ENCODE assay signal across 12 mouse cellular contexts in the genomic region with DNA sequence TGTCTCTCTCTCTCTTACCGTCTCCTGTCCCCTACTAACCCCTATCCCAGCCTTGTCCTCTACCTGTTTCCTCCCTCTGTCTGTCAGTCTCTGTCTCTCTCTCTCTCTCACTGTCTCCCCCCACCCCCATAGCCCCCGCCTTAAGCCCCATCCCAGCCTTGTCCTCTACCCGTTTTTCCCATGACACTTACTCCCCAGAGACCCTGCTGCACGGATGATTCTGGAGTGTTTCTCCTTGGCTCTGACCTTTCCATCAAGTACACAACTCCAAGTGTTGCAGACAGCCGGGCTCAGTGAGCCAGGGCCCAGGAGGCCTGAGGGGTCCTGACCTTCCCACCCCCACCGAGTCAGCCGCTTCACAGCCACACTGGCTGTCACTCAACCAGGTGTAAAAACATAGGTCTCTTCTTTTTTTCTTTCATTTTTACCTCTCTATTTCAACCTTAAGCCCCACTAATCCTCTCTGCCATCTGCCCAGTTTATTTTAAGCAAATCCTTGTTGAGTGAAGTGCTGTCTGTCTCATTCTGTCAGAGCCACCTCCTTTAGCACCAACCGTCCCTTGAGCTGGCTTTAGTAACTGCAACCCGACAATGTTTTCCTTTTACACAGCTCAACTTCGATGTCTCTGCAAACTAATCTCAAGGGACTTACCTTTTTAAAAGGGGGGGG. TPM values are rescaled to one million over a fixed set of nuclear protein-coding genes. Genes with fewer than 3 reads are reported as not detected.
DNase-seq lines count a peak whose midpoint lies in the region; ATAC-seq and TF ChIP-seq lines count a peak whose summit lies in the region.
"Had no signal": no experiment of that assay in that cellular context is flagged by ENCODE, and none has a peak within 500 bp of the region (broad histone marks: within the 10 kb centered on the region; RNA-seq: fewer than 3 reads in every experiment).

No protein-coding gene starts in this region.

- H3ac ChIP-seq in myocyte (ENCODE audit: control insufficient read depth, insufficient read length) = no peak overlapping the region

- peaks cover 6% of the 10 kb centered on the region; the same call in 1 of the 2 replicates for H3K4me1 ChIP-seq in heart, postnatal 0 days (ENCODE audit: control insufficient read depth, insufficient read depth)
- no peaks in the 10 kb centered on the region for H3K4me1 ChIP-seq in embryonic facial prominence, embryonic 11.5 days (ENCODE audit: control insufficient read depth, insufficient read depth, low read length)
- peaks cover 10% of the 10 kb centered on the region; the same call in 1 of the 2 replicates for H3K4me1 ChIP-seq in neural tube, embryonic 15.5 days
- H3K4me1 ChIP-seq in liver, embryonic 11.5 days (replicated peaks; ENCODE audit: control insufficient read depth, insufficient read depth, low read length) = no peaks in the 10 kb centered on the region

- intact Hi-C loops in heart, postnatal 14 days (cut with DNase I) = no loop called here

- no peak overlapping the region for H3K9ac ChIP-seq in heart, postnatal 0 days (replicated peaks; ENCODE audit: low read depth, low read length)
- H3K9ac ChIP-seq in embryonic facial prominence, embryonic 11.5 days (replicated peaks; ENCODE audit: low read length) = no peak overlapping the region
- H3K9ac ChIP-seq in neural tube, embryonic 15.5 days (replicated peaks) = no peak overlapping the region
- H3K9ac ChIP-seq in liver, embryonic 11.5 days (ENCODE audit: low read depth, low read length) = no peak overlapping the region
- H3K9ac ChIP-seq: liver, embryonic 13.5 days had no signal

- H3K27ac ChIP-seq in heart, postnatal 0 days (ENCODE audit: low read depth) = no peak overlapping the region
- no peak overlapping the region for H3K27ac ChIP-seq in embryonic facial prominence, embryonic 11.5 days (replicated peaks; ENCODE audit: low read depth, low read length)
- no peak overlapping the region for H3K27ac ChIP-seq in neural tube, embryonic 15.5 days (replicated peaks)
- H3K27ac ChIP-seq in liver, embryonic 11.5 days (ENCODE audit: low read depth, low read length) = no peak overlapping the region
- H3K27ac ChIP-seq: liver, embryonic 13.5 days had no signal

- TF ChIP-seq EP300 in heart, postnatal 0 days (IDR thresholded peaks at IDR 0.05; ENCODE audit: low read depth) = no peak

- H3K9me3 ChIP-seq in heart, postnatal 0 days (replicated peaks; ENCODE audit: control insufficient read depth, low read length) = no peaks in the 10 kb centered on the region
- H3K9me3 ChIP-seq in embryonic facial prominence, embryonic 11.5 days (replicated peaks; ENCODE audit: control insufficient read depth, low read length) = no peaks in the 10 kb centered on the region
- no peaks in the 10 kb centered on the region for H3K9me3 ChIP-seq in neural tube, embryonic 15.5 days (replicated peaks)
- no peaks in the 10 kb centered on the region for H3K9me3 ChIP-seq in liver, embryonic 11.5 days (ENCODE audit: control insufficient read depth, low read length)
- H3K9me3 ChIP-seq: liver, embryonic 13.5 days had no signal

- H3K79me2 ChIP-seq in myocyte (ENCODE audit: control insufficient read depth, insufficient read depth) = peaks cover 30% of the 10 kb centered on the region

- peak overlapping the region; percentile 21; the same call in 1 of the 2 replicates for H3K4me2 ChIP-seq in heart, postnatal 0 days (ENCODE audit: low read depth, low read length)
- no peak overlapping the region for H3K4me2 ChIP-seq in embryonic facial prominence, embryonic 11.5 days (ENCODE audit: low read depth, low read length)
- H3K4me2 ChIP-seq in myocyte (ENCODE audit: low read depth) = peak overlapping the region; percentile 93
- no peak overlapping the region for H3K4me2 ChIP-seq in neural tube, embryonic 15.5 days
- H3K4me2 ChIP-seq in liver, embryonic 11.5 days = no peak overlapping the region
- H3K4me2 ChIP-seq: liver, embryonic 13.5 days had no signal

- H3K36me3 ChIP-seq in heart, postnatal 0 days (replicated peaks; ENCODE audit: control insufficient read depth, insufficient read depth, low read length) = no peaks in the 10 kb centered on the region
- no peaks in the 10 kb centered on the region for H3K36me3 ChIP-seq in embryonic facial prominence, embryonic 11.5 days (replicated peaks; ENCODE audit: control insufficient read depth, insufficient read depth, low read depth, low read length)
- H3K36me3 ChIP-seq in myocyte (ENCODE audit: control insufficient read depth, insufficient read depth) = peaks cover 8% of the 10 kb centered on the region
- H3K36me3 ChIP-seq in neural tube, embryonic 15.5 days = no peaks in the 10 kb centered on the region
- H3K36me3 ChIP-seq in liver, embryonic 11.5 days (ENCODE audit: control insufficient read depth, insufficient read depth, low read length) = no peaks in the 10 kb centered on the region
- H3K36me3 ChIP-seq: liver, embryonic 13.5 days had no signal

- H3K27me3 ChIP-seq in heart, postnatal 0 days (ENCODE audit: control insufficient read depth, insufficient read depth, low read length) = no peaks in the 10 kb centered on the region
- H3K27me3 ChIP-seq in embryonic facial prominence, embryonic 11.5 days (ENCODE audit: control insufficient read depth, insufficient read depth, low read length) = no peaks in the 10 kb centered on the region
- no peaks in the 10 kb centered on the region for H3K27me3 ChIP-seq in myocyte (ENCODE audit: control insufficient read depth, insufficient read depth, insufficient read length)
- no peaks in the 10 kb centered on the region for H3K27me3 ChIP-seq in neural tube, embryonic 15.5 days (replicated peaks)
- H3K27me3 ChIP-seq in liver, embryonic 11.5 days (replicated peaks; ENCODE audit: control insufficient read depth, insufficient read depth, low read length) = no peaks in the 10 kb centered on the region
- H3K27me3 ChIP-seq: liver, embryonic 13.5 days; megakaryocyte, embryonic 14.5 days had no signal

- ATAC-seq in cerebellum, adult (ENCODE audit: insufficient number of reproducible peaks, low FRiP score, low TSS enrichment) = no peak
- peak; percentile 49; the same call in 1 of the 2 replicates for ATAC-seq in heart, postnatal 0 days (ENCODE audit: insufficient read depth, low read depth)
- ATAC-seq in embryonic facial prominence, embryonic 11.5 days (replicated peaks; ENCODE audit: insufficient number of reproducible peaks, low FRiP score, low TSS enrichment, low read depth) = peak; percentile 32; the same call in 1 of the 2 replicates
- ATAC-seq in neural tube, embryonic 15.5 days (ENCODE audit: low FRiP score) = no peak
- ATAC-seq in liver, embryonic 11.5 days (replicated peaks; ENCODE audit: low FRiP score) = no peak
- ATAC-seq: activated CD4-positive, CD25-positive, alpha-beta regulatory T cell, adult 4 months had no signal

- no peak for TF ChIP-seq CTCF in heart, postnatal 0 days (IDR thresholded peaks at IDR 0.05; ENCODE audit: low read depth)

- H3K4me3 ChIP-seq in heart, postnatal 0 days (ENCODE audit: low read depth, low read length) = no peak overlapping the region
- H3K4me3 ChIP-seq in embryonic facial prominence, embryonic 11.5 days (ENCODE audit: low read depth, low read length) = no peak overlapping the region
- no peak overlapping the region for H3K4me3 ChIP-seq in myocyte
- no peak overlapping the region for H3K4me3 ChIP-seq in neural tube, embryonic 15.5 days (replicated peaks)
- H3K4me3 ChIP-seq in liver, embryonic 11.5 days (ENCODE audit: low read depth, low read length) = no peak overlapping the region
- H3K4me3 ChIP-seq: liver, embryonic 13.5 days; megakaryocyte, embryonic 14.5 days had no signal

- DNase-seq in cerebellum, adult 11-12 months = peak; percentile 32
- DNase-seq in heart, postnatal 0 days (ENCODE audit: low spot score) = no peak
- no peak for DNase-seq in heart, postnatal 14 days
- DNase-seq in embryonic facial prominence, embryonic 11.5 days (ENCODE audit: low spot score) = no peak
- no peak for DNase-seq in liver, embryonic 11.5 days (ENCODE audit: low spot score)
- DNase-seq: kidney, adult 11 months; liver, embryonic 13.5 days had no signal

- no peak for TF ChIP-seq POLR2A in myocyte (IDR thresholded peaks at IDR 0.05; ENCODE audit: insufficient read length, low read depth)

- 25% methylated on average over 10 of the region's 10 CpGs for WGBS in heart, postnatal 0 days
- 20% methylated on average over 10 of the region's 10 CpGs for WGBS in embryonic facial prominence, embryonic 11.5 days
- WGBS in neural tube, embryonic 15.5 days = 69% methylated on average over 10 of the region's 10 CpGs
- WGBS in liver, embryonic 11.5 days = 63% methylated on average over 10 of the region's 10 CpGs

TF ChIP-seq in myocyte, 11 proteins besides CTCF, POLR2A, EP300 and RAD21:
- TF ChIP-seq POLR2AphosphoS2 (IDR thresholded peaks at IDR 0.05; ENCODE audit: insufficient read length, low read depth) (no peak), MYOG (IDR thresholded peaks at IDR 0.05; ENCODE audit: control insufficient read depth in 1 of 3, insufficient read depth in 1 of 3, insufficient read length in 2 of 3, low read depth in 2 of 3) (peak in 1 of 3 experiments; percentile 41), MAX (IDR thresholded peaks at IDR 0.05; ENCODE audit: low read depth) (no peak), SRF (IDR thresholded peaks at IDR 0.05; ENCODE audit: control insufficient read depth, insufficient read length, low read depth) (no peak), USF1 (IDR thresholded peaks at IDR 0.05; ENCODE audit: low read depth) (no peak), REST (IDR thresholded peaks at IDR 0.05; ENCODE audit: insufficient read depth, insufficient read length) (no peak), TCF12 (IDR thresholded peaks at IDR 0.05; ENCODE audit: insufficient read depth, poor library complexity, severe bottlenecking) (peak; percentile 47), E2F4 (IDR thresholded peaks at IDR 0.05; ENCODE audit: insufficient read depth) (no peak), CEBPB (IDR thresholded peaks at IDR 0.05; ENCODE audit: insufficient read depth, poor library complexity, severe bottlenecking) (no peak), MYOD1 (IDR thresholded peaks at IDR 0.05; ENCODE audit: control insufficient read depth in 1 of 3, insufficient read length in 2 of 3, low read depth in 2 of 3) (peak in 1 of 3 experiments; percentile 43), TCF3 (IDR thresholded peaks at IDR 0.05; ENCODE audit: insufficient read length, low read depth) (no peak)
TF ChIP-seq in myocyte: peak in this region for 3.

RNA-seq across cellular contexts. Expression of a gene that starts 32.4 kb away (rescaled TPM):
- total RNA-seq in heart, postnatal 0 days (2014; rRNA removed; ENCODE audit: low replicate concordance) = 1.3 and 7.1 TPM in 2 replicates
- 1.9 and 2.1 TPM in 2 replicates for polyA plus RNA-seq in heart, postnatal 0 days (2015; fragmentation: Nextera tagmentation; extraction: Ambion mirVana)
- 1 to 10 TPM; 2.6 to 5.0 TPM for total RNA-seq in heart, postnatal 14 days (2021)
- polyA plus RNA-seq in embryonic facial prominence, embryonic 11.5 days (2014; fragmentation: Nextera tagmentation; extraction: Ambion mirVana) = 4.4 and 4.7 TPM in 2 replicates
- polyA plus RNA-seq in myocyte (2012; fragmentation: generic; extraction: Trizol) = 21.5 TPM
- 9.2 and 10.5 TPM in 2 replicates for polyA plus RNA-seq in neural tube, embryonic 15.5 days (2015; fragmentation: Nextera tagmentation; extraction: Ambion mirVana)
- polyA plus RNA-seq in liver, embryonic 11.5 days (2014; fragmentation: Nextera tagmentation; extraction: Ambion mirVana) = 1.9 and 2.3 TPM in 2 replicates

Comparison
In these comparisons a context has a peak if more than half of its experiments do, and no peak if none do; other contexts are left out.
1. ATAC-seq: peak in heart, postnatal 0 days (single experiment) and embryonic facial prominence, embryonic 11.5 days (single experiment); none in cerebellum, adult (single experiment), neural tube, embryonic 15.5 days (single experiment) and liver, embryonic 11.5 days (single experiment).
2. H3K4me2 ChIP-seq: peak in heart, postnatal 0 days (single experiment) and myocyte (single experiment); none in embryonic facial prominence, embryonic 11.5 days (single experiment), neural tube, embryonic 15.5 days (single experiment) and liver, embryonic 11.5 days (single experiment).